Mouse (Mus musculus) kidney, postnatal 10 days (tissue): Measurements from ENCODE around the gene Pdxk.
"Not testable (repeated sequence)": the region's sequence is repeated elsewhere in the genome, so short reads cannot be mapped to it uniquely, and the experiment has no call there.

Experiments
- DNase-seq: peaks from one replicate; pipeline ENCODE4 v3.0.0; 2021; ENCODE audit warnings: mixed read lengths

Pdxk gene

GRCm38 (mm10) chr10:78414936-78415335 lies 49.8 kb downstream of the Pdxk start:
- not testable (repeated sequence) for DNase-seq

- DNase-seq: no peak
These were observed 51.6 kb downstream of the Pdxk start for GRCm38 (mm10) chr10:78413152-78413520.

- peak; percentile 96 for DNase-seq
These were observed 52.2 kb downstream of the Pdxk start, which contains the start of gene Rrp1 for GRCm38 (mm10) chr10:78412319-78413151. Gene Rrp1, minus strand, starts transcription at chr10:78413043.

- DNase-seq: no peak
These were observed 52.9 kb downstream of the Pdxk start for GRCm38 (mm10) chr10:78411851-78412250.

- no peak for DNase-seq
These were observed 55.6 kb downstream of the Pdxk start for GRCm38 (mm10) chr10:78409035-78409788.

GRCm38 (mm10) chr10:78407132-78407531 lies 57.6 kb downstream of the Pdxk start:
- no peak for DNase-seq

GRCm38 (mm10) chr10:78406152-78406551 lies 58.6 kb downstream of the Pdxk start:
- no peak for DNase-seq

GRCm38 (mm10) chr10:78402301-78402922 lies 62.4 kb downstream of the Pdxk start:
- no peak for DNase-seq

GRCm38 (mm10) chr10:78401127-78401526 lies 63.6 kb downstream of the Pdxk start:
- DNase-seq: no peak

- peak; percentile 74 for DNase-seq
These were observed 65.6 kb downstream of the Pdxk start for GRCm38 (mm10) chr10:78399090-78399657.

GRCm38 (mm10) chr10:78396625-78396885 lies 68.2 kb downstream of the Pdxk start:
- DNase-seq: no peak

GRCm38 (mm10) chr10:78395819-78396624 lies 68.8 kb downstream of the Pdxk start:
- peak; percentile 98 for DNase-seq

- DNase-seq: no peak
These were observed 69.4 kb downstream of the Pdxk start for GRCm38 (mm10) chr10:78395377-78395776.

- DNase-seq: peak; percentile 90
These were observed 72.7 kb downstream of the Pdxk start for GRCm38 (mm10) chr10:78392072-78392471.

- DNase-seq: no peak
These were observed 73.7 kb downstream of the Pdxk start for GRCm38 (mm10) chr10:78390982-78391470.

- DNase-seq: no peak
These were observed 76.4 kb downstream of the Pdxk start for GRCm38 (mm10) chr10:78388216-78388980.
